Mouse (Mus musculus): ENCODE measurements around the gene Tspan7.

GRCm38 (mm10) chrX:10457256-10457655 is 27.7 kb upstream of the Tspan7 start:
- no peak for TF ChIP-seq CTCF (IDR thresholded peaks at IDR 0.05; ENCODE audit: insufficient read depth, low read depth, low read length)
- TF ChIP-seq POLR2A (IDR thresholded peaks at IDR 0.05; ENCODE audit: insufficient read depth, low read depth, low read length): no peak

Data from olfactory bulb, adult 2 months (tissue).